Mouse (Mus musculus) frontal cortex, postnatal 25 days (tissue): ENCODE results near the gene Slc39a3.

Source experiments
- DNase-seq, 2 experiments: peaks; one replicate each; pipeline ENCODE4 v3.0.0; 2022; ENCODE audit warnings: low spot score in 2 of 2

Slc39a3 gene

DNA sequence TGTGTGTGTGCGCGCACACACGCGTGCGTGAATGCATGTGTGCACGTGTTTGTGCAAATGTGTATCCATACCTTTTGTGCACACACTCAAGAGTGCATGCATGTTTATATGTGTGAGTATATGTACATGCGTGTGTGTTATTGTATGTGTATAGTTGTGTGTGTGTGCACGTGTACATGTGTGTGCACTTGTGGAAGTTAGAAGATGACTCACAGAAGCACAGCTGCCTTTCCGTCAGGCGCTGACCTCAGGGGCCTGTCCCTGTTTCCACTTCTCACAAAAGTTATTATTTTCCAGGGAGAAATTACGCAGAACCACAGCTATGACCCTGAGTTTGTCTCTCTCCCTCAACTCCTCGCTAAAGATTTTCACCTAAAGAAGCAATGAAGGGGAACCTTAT is 53.0 kb downstream of the Slc39a3 start:
- DNase-seq = no peak

DNA sequence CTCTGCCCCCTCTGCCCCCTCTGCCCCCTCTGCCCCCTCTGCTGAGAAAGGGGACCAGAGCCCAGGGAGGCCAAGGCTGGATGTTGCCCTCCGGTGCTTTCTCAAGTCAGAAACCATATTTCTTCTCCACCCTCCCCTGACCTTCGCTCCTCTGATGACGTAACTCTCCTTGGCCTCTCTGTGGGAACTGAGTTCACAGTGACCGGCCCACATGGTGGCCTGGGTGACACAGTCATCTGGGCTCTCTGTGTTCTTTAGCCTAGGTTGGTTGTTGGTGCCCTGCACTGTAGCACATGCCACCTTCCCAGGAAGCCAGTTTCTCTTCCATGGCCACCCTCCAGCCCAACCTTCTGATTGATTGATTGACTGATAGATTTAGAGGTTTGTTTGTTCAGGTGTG is 54.8 kb downstream of the Slc39a3 start:
- DNase-seq = no peak

DNA sequence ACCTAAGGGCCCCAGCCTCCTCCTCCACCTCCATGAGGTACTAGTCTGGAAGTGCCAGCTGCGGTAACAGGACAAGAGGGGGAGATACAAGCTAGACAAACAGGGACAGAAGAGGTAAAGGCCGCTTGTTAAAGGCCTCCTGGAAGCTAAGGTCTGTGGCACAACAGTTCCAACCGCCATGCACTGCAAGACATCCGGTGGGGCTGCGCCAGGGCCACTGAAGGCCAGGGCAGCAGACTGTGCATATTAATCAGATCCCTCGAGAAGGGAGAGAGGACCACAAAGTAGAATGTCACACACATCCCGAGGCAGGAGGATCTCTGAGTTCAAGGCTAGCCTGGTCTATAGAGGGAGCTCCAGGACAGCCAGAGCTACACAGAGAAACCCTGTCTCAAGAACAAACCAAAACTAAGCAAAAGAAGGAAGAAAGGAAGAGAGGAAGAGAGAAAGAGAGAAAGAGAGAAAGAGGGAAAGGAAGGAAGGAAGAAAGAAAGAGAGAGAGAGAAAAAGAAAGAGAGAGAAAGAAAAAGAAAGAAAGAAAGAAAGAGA is 55.6 kb downstream of the Slc39a3 start:
- no peak for DNase-seq
